Mouse (Mus musculus) heart, embryonic 11.5 days (tissue): ENCODE measurements around the gene Kif6. TPM values are rescaled to one million over a fixed set of nuclear protein-coding genes. Genes with fewer than 3 reads are reported as not detected.

Experiments used
- ATAC-seq: fragments of 200-750 bp; cut with Nextera tagmentation; replicated peaks from 2 replicates; pipeline ENCODE4 v1.8.0; 2017; ENCODE audit warnings: moderate library complexity; ENCODE audit not compliant: insufficient number of reproducible peaks, low FRiP score, low TSS enrichment
- H3K27ac ChIP-seq: fragments of 300-500 bp; sonication (generic); 2 replicates; pipeline ENCODE4 v1.5.1; 2014; ENCODE audit warnings: mild to moderate bottlenecking, low read depth, low read length
- H3K27me3 ChIP-seq: fragments of 300-500 bp; sonication (generic); 2 replicates; pipeline ENCODE4 v1.6.1; 2014; ENCODE audit warnings: mild to moderate bottlenecking, low read length, mixed read lengths; ENCODE audit not compliant: control insufficient read depth, insufficient read depth
- H3K36me3 ChIP-seq: fragments of 300-500 bp; sonication (generic); 2 replicates; pipeline ENCODE4 v1.6.1; 2014; ENCODE audit warnings: mild to moderate bottlenecking, low read length, moderate library complexity, mixed read lengths; ENCODE audit not compliant: control insufficient read depth, insufficient read depth
- H3K4me1 ChIP-seq: fragments of 300-500 bp; sonication (generic); 2 replicates; pipeline ENCODE4 v1.6.1; 2014; ENCODE audit warnings: low read length; ENCODE audit not compliant: control insufficient read depth, insufficient read depth
- H3K4me2 ChIP-seq: fragments of 300-500 bp; sonication (generic); 2 replicates; pipeline ENCODE4 v1.6.1; 2014; ENCODE audit warnings: mild to moderate bottlenecking, moderate library complexity
- H3K4me3 ChIP-seq: fragments of 300-500 bp; sonication (generic); 2 replicates; pipeline ENCODE4 v1.5.1; 2014; ENCODE audit warnings: low read depth, low read length
- H3K9ac ChIP-seq: fragments of 300-500 bp; sonication (generic); 2 replicates; pipeline ENCODE4 v1.6.1; 2014; ENCODE audit warnings: mild to moderate bottlenecking, low read depth, low read length, moderate library complexity
- H3K9me3 ChIP-seq: fragments of 300-500 bp; sonication (generic); replicated peaks from 2 replicates; pipeline ENCODE4 v1.6.1; 2016; ENCODE audit warnings: low read length; ENCODE audit not compliant: control insufficient read depth
- WGBS: fragments of 180-500 bp; shearing (Covaris S2); extraction: QIAGEN DNeasy Blood & Tissue Kit; methylation state at CpG from one replicate; pipeline ENCODE4 v1.1.7; 2014; ENCODE audit not compliant: insufficient replicate concordance; 5-methylcytosine and 5-hydroxymethylcytosine counted together
- polyA plus RNA-seq: library from polyadenylated mRNA; unstranded; fragments of >200 nt; fragmentation: Nextera tagmentation; extraction: Ambion mirVana; gene quantifications from 2 replicates; pipeline ENCODE4 v1.2.1, GENCODE M21; 2014

Kif6 gene
- polyA plus RNA-seq, 1 experiment from 2014 or later = 2.1 TPM

GRCm38 (mm10) chr17:49791546-49791945 is 176.6 kb downstream of the Kif6 start:
- H3K27me3 ChIP-seq = no peaks in the 10 kb centered on the region
- WGBS = 92% methylated on average over 5 of the region's 5 CpGs
- no peak overlapping the region for H3K4me2 ChIP-seq
- no peak overlapping the region for H3K9ac ChIP-seq
- no peaks in the 10 kb centered on the region for H3K9me3 ChIP-seq
- H3K36me3 ChIP-seq = no peaks in the 10 kb centered on the region
- H3K4me3 ChIP-seq = no peak overlapping the region
- no peak overlapping the region for H3K27ac ChIP-seq
- no peaks in the 10 kb centered on the region; the same call in 1 of the 2 replicates for H3K4me1 ChIP-seq
- ATAC-seq = no peak

- H3K36me3 ChIP-seq = no peaks in the 10 kb centered on the region
- no peak overlapping the region for H3K27ac ChIP-seq
- H3K4me2 ChIP-seq = no peak overlapping the region
- no peaks in the 10 kb centered on the region for H3K9me3 ChIP-seq
- 85% methylated on average over 10 of the region's 10 CpGs for WGBS
- ATAC-seq = no peak
- H3K27me3 ChIP-seq = no peaks in the 10 kb centered on the region
- H3K4me1 ChIP-seq = no peaks in the 10 kb centered on the region; the same call in 1 of the 2 replicates
- no peak overlapping the region for H3K4me3 ChIP-seq
- no peak overlapping the region for H3K9ac ChIP-seq
Observed at GRCm38 (mm10) chr17:49792217-49792743, 177.3 kb downstream of the Kif6 start.

- ATAC-seq = no peak
- Histone ChIP-seq H3K27me3 (no peaks in the 10 kb centered on the region), H3K36me3 (no peaks in the 10 kb centered on the region), H3K4me2 (no peak overlapping the region), H3K27ac (no peak overlapping the region), H3K9me3 (no peaks in the 10 kb centered on the region), H3K4me1 (no peaks in the 10 kb centered on the region; the same call in 1 of the 2 replicates), H3K9ac (no peak overlapping the region), H3K4me3 (no peak overlapping the region)
- WGBS = 87% methylated on average over 1 of the region's 1 CpGs
Observed at GRCm38 (mm10) chr17:49792946-49793345, 178.0 kb downstream of the Kif6 start.

GRCm38 (mm10) chr17:49793965-49794364 is 179.0 kb downstream of the Kif6 start:
- 88% methylated on average over 3 of the region's 3 CpGs for WGBS
- Histone ChIP-seq H3K9ac (no peak overlapping the region), H3K9me3 (no peaks in the 10 kb centered on the region), H3K4me3 (no peak overlapping the region), H3K27ac (no peak overlapping the region), H3K36me3 (no peaks in the 10 kb centered on the region), H3K4me2 (no peak overlapping the region), H3K27me3 (no peaks in the 10 kb centered on the region), H3K4me1 (no peaks in the 10 kb centered on the region)
- ATAC-seq = no peak

- Histone ChIP-seq H3K9ac (no peak overlapping the region), H3K4me3 (no peak overlapping the region), H3K27ac (no peak overlapping the region), H3K27me3 (no peaks in the 10 kb centered on the region), H3K4me1 (no peaks in the 10 kb centered on the region), H3K4me2 (no peak overlapping the region), H3K9me3 (no peaks in the 10 kb centered on the region), H3K36me3 (no peaks in the 10 kb centered on the region)
- ATAC-seq = no peak
- 76% methylated on average over 3 of the region's 3 CpGs for WGBS
Observed at GRCm38 (mm10) chr17:49795241-49795640, 180.3 kb downstream of the Kif6 start.

GRCm38 (mm10) chr17:49796116-49796515 is 181.2 kb downstream of the Kif6 start:
- WGBS = 79% methylated on average over 3 of the region's 3 CpGs
- Histone ChIP-seq H3K27me3 (no peaks in the 10 kb centered on the region), H3K9ac (no peak overlapping the region), H3K4me1 (no peaks in the 10 kb centered on the region), H3K4me2 (no peak overlapping the region), H3K9me3 (no peaks in the 10 kb centered on the region), H3K27ac (no peak overlapping the region), H3K36me3 (no peaks in the 10 kb centered on the region), H3K4me3 (no peak overlapping the region)
- ATAC-seq = no peak

- ATAC-seq = no peak
- WGBS = 70% methylated on average over 5 of the region's 5 CpGs
- no peak overlapping the region for H3K4me3 ChIP-seq
- no peak overlapping the region for H3K9ac ChIP-seq
- H3K36me3 ChIP-seq = no peaks in the 10 kb centered on the region
- no peaks in the 10 kb centered on the region for H3K9me3 ChIP-seq
- no peak overlapping the region for H3K27ac ChIP-seq
- no peaks in the 10 kb centered on the region for H3K27me3 ChIP-seq
- H3K4me1 ChIP-seq = no peaks in the 10 kb centered on the region
- no peak overlapping the region for H3K4me2 ChIP-seq
Observed at GRCm38 (mm10) chr17:49799168-49799567, 184.2 kb downstream of the Kif6 start.

- Histone ChIP-seq H3K4me3 (no peak overlapping the region), H3K4me2 (no peak overlapping the region), H3K36me3 (no peaks in the 10 kb centered on the region), H3K4me1 (no peaks in the 10 kb centered on the region), H3K27ac (no peak overlapping the region), H3K27me3 (no peaks in the 10 kb centered on the region), H3K9me3 (no peaks in the 10 kb centered on the region), H3K9ac (no peak overlapping the region)
- 57% methylated on average over 2 of the region's 2 CpGs for WGBS
- ATAC-seq = no peak
Observed at GRCm38 (mm10) chr17:49800157-49800556, 185.2 kb downstream of the Kif6 start.

- Histone ChIP-seq H3K4me1 (no peaks in the 10 kb centered on the region), H3K36me3 (no peaks in the 10 kb centered on the region), H3K4me3 (no peak overlapping the region), H3K27me3 (no peaks in the 10 kb centered on the region; the same call in 1 of the 2 replicates), H3K9me3 (no peaks in the 10 kb centered on the region), H3K27ac (no peak overlapping the region), H3K4me2 (no peak overlapping the region), H3K9ac (no peak overlapping the region)
- 78% methylated on average over 4 of the region's 4 CpGs for WGBS
- no peak for ATAC-seq
Observed at GRCm38 (mm10) chr17:49807461-49807860, 192.5 kb downstream of the Kif6 start.
